Comparison of ENCODE assay signal across 35 mouse cellular contexts in genomic region chr16:87755915-87756314, GRCm38 (mm10).
"Had no signal": no experiment of that assay in that cellular context is flagged by ENCODE, and none has a peak within 500 bp of the region (broad histone marks: within the 10 kb centered on the region; RNA-seq: fewer than 3 reads in every experiment).

No protein-coding gene starts in this region.

- H3K9me3 ChIP-seq: heart, embryonic 10.5 days; heart, embryonic 12.5 days; heart, embryonic 13.5 days; heart, embryonic 15.5 days; hindbrain, embryonic 10.5 days; hindbrain, embryonic 12.5 days; hindbrain, embryonic 13.5 days; hindbrain, embryonic 15.5 days; intestine, embryonic 15.5 days; kidney, embryonic 15.5 days had no signal

- H3K27me3 ChIP-seq: heart, embryonic 12.5 days; heart, embryonic 13.5 days; heart, embryonic 15.5 days; hindbrain, embryonic 12.5 days; hindbrain, embryonic 13.5 days; hindbrain, embryonic 15.5 days; intestine, embryonic 15.5 days; kidney, embryonic 15.5 days had no signal

- H3K4me1 ChIP-seq: heart, embryonic 10.5 days; heart, embryonic 12.5 days; heart, embryonic 13.5 days; heart, embryonic 15.5 days; hindbrain, embryonic 10.5 days; hindbrain, embryonic 12.5 days; hindbrain, embryonic 13.5 days; hindbrain, embryonic 15.5 days; intestine, embryonic 15.5 days; kidney, embryonic 15.5 days had no signal

- ATAC-seq: hindbrain, embryonic 16.5 days; hindbrain, postnatal 0 days; inflammation-experienced regulatory T-cells, adult 6 months; intestine, embryonic 15.5 days; intestine, embryonic 16.5 days; intestine, postnatal 0 days had no signal

- H3K27ac ChIP-seq: heart, embryonic 10.5 days; heart, embryonic 13.5 days; heart, embryonic 15.5 days; hindbrain, embryonic 10.5 days; hindbrain, embryonic 12.5 days; hindbrain, embryonic 13.5 days; hindbrain, embryonic 14.5 days; hindbrain, embryonic 15.5 days; hindbrain, postnatal 0 days; intestine, embryonic 15.5 days; kidney, embryonic 15.5 days; kidney, postnatal 0 days; layer of hippocampus, adult 2 months had no signal

- H3K36me3 ChIP-seq: heart, embryonic 10.5 days; heart, embryonic 12.5 days; heart, embryonic 13.5 days; heart, embryonic 15.5 days; hindbrain, embryonic 10.5 days; hindbrain, embryonic 12.5 days; hindbrain, embryonic 13.5 days; hindbrain, embryonic 15.5 days; intestine, embryonic 15.5 days; kidney, embryonic 15.5 days had no signal

- H3K4me3 ChIP-seq: heart, embryonic 10.5 days; heart, embryonic 12.5 days; heart, embryonic 13.5 days; heart, embryonic 15.5 days; hindbrain, embryonic 10.5 days; hindbrain, embryonic 12.5 days; hindbrain, embryonic 13.5 days; hindbrain, embryonic 15.5 days; intestine, embryonic 15.5 days; kidney, embryonic 15.5 days; layer of hippocampus, adult 2 months had no signal

- H3K9ac ChIP-seq: heart, embryonic 12.5 days; heart, embryonic 13.5 days; heart, embryonic 15.5 days; hindbrain, embryonic 12.5 days; hindbrain, embryonic 13.5 days; hindbrain, embryonic 14.5 days; hindbrain, embryonic 15.5 days; intestine, embryonic 15.5 days; kidney, embryonic 15.5 days had no signal

- H3K4me2 ChIP-seq: heart, embryonic 11.5 days; heart, embryonic 12.5 days; heart, embryonic 13.5 days; heart, embryonic 15.5 days; hindbrain, embryonic 12.5 days; hindbrain, embryonic 13.5 days; hindbrain, embryonic 14.5 days; hindbrain, embryonic 15.5 days; intestine, embryonic 15.5 days; kidney, embryonic 15.5 days had no signal

- DNase-seq: heart, postnatal 10 days; heart, postnatal 14 days; heart, postnatal 36 days; heart, postnatal 4 days; kidney, adult 11 months; kidney, adult 18-20 months; kidney, adult 2 months; kidney, adult 8-10 months; kidney, adult 9 months; kidney, postnatal 10 days; kidney, postnatal 14 days; kidney, postnatal 25 days; kidney, postnatal 36 days; kidney, postnatal 4 days; layer of hippocampus, adult 9-11 months; layer of hippocampus, postnatal 36 days had no signal
